Mouse (Mus musculus) cerebellum, adult 9-11 months (tissue): ENCODE results near the gene Gpr153.

ENCODE experiments used
- DNase-seq: peaks from one replicate; pipeline ENCODE4 v3.0.0; 2022

Gpr153 gene

DNA sequence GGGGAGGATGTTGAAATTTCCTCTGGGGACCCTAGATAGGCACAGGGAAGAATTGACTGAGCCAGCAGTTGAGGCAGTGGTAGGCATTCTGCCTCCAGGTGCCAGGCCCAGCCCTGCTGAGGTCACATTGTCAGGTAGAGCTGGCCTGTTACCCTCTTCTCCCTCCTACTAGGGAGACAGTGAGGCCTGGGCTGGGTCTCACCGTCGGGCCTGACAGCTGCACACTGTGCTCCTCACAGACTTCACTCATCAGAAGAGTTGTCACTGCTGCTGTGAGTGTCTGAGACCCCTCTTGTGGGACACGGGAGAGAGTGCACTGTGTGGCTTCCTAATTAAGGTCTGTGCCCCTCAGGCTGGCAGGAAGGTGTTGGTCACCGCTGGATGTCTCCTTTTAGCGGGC is 8.2 kb upstream of the Gpr153 start:
- DNase-seq = no peak

DNA sequence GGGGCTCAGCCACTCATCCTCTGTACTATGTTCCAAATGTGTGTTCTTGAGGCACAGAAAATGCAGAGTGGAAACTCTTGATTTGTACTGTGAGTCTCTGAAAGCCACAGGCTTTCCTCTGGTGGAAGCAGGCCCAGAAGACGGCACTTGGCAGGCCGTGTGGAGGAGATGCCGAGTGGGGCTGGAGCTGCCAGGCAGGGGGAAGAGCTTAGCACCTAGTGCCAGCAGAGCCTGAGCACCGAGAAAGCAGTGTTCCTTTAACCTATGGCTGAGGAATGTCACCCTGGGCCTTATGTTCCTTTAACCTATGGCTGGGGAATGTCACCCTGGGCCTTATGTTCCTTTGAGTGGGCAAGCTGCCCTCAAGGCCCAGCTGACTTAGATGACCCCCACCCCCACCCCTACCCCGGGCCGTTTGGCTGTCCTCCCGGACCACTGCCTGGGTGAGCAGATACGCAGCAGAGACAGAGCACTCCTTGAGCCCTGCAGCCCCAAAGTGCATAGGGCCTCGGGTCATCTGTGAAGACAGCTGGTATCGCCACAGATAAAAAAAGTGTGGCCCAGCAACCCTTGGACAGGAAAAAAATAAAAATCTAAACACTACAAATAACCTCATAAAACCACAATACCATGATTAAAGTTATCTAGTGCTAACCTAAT is 7.7 kb upstream of the Gpr153 start:
- DNase-seq = peak; percentile 90

DNA sequence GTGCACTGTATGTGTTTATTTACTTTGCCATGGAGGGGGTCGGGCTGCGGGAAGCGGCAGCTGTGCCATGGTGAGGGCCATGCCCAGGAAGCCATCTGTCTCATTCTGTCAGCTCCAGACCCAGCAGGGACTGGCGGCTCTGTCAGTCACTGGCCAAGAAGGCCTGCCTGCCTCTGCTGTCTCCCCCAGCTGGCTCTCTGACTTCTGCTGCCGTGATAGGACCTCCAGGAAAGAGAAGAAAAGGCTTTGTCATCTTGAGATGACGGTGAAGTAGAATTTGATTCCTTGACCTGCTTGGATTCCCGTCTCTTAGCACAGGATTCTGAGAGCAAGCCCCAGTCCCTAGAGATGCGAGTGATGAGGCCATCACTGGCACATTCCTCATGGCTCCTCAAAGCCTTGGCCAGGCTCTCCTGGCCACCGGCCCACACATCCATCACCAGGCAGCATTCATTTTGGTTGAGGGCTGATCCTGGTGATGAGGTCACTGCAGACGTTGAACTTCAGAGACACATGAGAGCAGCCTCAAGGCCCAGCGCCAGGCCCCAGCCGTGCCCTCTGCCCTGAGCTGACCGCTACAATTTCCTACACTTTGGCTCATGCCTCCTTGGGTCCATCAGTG is 6.2 kb upstream of the Gpr153 start:
- peak; percentile 91 for DNase-seq

DNA sequence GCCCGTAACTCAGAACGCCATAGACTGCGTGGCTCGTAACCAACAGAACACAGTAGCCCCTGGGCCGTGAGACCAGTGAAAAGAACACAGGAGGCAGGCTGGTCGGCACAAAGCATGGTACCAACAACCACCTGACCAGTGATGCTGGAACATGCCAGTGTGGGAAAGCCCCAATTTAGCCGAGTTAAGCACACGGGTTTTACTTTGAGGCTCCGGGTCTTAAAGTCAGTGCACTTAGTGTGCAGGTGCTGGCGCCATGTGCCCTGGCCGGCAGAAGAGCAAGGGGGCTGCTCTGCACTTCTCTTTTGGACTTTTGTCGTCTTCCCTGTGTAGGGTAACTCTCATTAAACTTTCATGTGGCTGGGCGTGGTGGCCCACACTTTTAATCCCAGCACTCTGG is 4.1 kb upstream of the Gpr153 start:
- DNase-seq = no peak

DNA sequence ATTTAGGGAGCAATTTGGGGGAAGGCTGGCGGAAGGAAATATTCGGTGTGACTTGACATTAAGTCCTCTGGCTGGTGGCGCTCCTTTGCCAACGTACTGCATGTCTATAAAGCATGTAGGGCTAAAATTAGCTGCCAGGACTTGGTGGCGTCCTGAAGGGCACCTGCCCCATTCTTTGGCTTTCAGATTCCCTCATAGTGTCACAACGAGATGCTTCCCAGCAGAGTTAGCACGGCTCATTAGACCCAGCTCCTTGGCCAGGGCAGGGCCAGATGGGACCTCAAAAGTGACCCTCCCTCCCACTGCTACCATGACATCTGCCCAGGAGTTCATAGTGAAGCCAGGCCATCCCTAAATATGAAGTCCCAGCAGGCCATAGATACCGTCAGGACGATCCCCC is 3.4 kb upstream of the Gpr153 start:
- DNase-seq = no peak

DNA sequence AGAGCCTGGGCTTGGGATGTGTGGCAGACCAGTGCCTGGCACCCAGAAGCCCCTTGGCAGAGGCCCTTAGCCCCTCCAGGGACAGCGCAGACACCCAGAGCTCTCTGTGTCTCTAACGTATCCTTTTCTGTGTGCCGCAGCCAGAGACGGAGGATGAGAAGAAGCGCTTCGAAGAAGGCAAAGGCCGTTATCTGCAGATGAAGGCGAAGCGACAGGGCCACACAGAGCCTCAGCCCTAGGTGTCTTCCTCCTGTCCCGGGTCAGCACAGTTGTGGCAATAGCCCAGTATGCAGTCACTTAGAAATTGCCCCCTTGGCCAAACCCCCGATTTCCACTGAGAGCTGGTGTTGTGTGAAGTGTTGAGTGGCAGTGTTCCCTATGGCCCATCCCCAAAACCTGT is 2.7 kb upstream of the Gpr153 start:
- DNase-seq = no peak

DNA sequence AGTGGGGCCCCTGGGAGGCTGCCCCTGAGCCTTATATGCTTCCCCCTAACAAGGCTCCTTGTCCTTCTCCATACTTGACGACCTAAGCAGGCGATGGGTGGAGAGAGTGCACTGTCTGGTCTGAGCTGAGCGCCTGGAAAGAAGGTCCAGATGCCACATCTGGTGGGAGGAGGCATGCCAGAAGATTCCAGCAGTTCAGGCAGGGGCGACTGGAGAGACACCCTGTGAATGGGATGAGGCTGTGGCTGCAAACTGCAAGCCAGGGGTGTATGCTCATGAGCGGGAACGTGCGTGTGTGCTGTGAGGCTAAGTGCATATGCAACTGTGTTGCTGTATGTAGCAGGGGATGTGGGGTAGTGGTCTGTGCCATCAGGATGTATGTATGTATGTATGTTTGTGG is 2.0 kb upstream of the Gpr153 start:
- no peak for DNase-seq

DNA sequence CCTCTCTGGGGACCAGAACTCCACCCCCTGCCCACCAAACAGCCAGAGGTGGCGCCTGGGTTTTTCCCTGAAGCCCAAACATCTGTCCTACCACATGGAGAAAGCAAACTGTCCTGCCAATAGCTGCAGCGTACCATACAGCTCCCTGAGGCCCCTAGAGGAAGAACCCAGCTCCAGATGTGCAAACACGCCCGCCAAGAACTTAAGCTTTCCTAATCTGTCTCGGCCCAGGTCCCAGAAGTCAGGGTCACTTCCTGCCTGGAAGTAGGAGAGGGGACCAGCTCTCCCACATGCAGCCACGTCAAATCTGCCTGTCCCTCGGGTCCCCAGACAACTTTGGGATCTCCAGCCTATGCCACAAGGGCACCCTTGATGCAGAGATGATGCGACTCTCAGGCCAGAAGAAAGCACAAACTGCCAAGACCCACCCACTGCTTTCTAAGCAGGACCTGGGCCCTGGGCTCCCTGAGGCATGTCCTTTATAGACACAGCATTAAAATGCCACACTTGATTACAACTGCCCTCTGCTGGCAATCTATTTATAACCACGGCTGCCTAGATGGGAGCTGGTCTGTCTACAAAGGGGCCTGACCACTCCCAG is 1.5 kb upstream of the Gpr153 start:
- no peak for DNase-seq

DNA sequence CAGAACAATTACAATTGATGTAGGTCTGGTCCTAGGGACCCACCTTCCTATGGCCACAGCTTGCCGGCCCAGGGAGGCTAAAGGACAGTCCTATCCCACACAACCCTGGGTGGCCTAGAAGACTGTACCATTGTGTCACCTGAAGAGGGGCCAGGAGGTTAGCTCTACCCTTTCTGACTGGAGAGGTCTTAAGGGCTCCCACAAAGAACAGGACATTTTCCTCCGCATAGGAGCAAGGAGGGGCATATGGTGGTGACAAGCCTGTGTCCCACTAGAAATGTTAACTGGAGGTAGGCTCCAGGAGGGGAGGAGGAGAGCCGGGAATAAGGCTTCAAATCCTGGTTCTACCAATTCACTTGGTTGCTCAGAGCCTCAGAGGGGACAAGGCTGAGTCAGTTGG is 841 bp upstream of the Gpr153 start:
- DNase-seq = no peak

DNA sequence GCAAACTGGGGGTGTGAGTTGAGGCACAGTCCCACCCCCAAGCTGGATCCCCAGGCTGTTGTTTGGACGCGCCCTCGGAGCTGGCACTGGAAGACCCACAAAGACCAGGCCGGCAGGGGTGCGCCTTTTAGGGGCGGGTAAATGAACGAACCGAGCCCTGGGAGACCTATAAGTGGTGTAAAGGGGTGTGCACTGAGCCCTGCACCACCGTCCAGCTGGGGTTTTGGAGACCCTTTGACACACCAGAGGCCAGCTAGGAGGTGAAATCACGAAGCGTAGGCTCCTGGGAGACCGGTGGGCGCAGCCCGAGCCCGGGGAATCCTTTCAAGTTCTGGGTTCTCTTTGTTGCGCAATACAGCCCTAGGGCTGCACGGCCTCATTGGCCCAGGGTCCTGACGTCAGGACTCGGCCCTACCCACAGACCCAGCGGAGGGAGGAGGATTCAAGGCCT is 674 bp downstream of the Gpr153 start:
- DNase-seq = no peak

DNA sequence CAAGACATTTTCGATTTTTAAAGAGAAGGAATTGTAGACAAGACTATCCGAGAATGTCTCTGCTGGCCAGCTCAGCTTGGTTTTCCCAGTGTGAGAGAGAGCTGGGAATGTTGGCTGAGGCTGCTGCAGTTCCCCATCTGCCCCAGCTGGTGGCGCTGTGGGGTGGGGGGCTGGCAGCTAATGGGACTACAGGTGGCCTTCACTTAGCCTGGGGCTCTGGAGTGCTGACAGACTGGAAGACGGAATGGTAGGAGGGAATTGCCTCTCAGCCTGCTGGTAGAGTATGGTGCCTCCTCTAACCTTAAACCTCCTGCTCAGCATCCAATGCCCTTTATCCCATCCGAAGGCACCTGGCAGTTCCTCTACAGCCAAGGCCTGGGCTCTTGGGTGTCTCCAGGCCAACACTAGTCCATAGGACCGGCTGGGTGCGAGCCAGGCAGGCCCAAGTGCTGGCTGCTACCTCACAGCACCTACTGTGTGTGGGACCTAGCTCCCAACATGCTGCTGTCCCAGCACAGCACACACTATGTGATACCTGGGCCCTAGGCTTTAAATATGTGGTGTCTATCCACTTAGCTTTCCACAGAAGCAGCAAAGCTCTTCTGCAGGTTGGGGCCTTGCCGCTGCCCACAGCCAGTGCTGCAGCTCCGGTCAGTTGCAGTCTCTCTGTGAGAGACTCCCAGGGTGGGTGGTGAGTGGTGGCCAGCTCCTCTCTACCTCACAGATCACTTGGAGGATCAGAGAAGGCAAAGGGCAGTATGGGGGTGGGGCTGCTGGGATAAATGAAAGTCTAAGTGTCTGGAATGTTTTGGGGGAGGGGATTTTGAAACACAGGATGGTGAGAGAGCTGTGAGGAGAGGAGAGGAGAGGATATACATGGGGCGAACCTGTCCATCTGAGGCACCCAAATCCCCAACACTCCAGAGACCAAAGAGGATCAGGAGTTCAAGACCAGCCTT is 2.6 kb downstream of the Gpr153 start:
- peak; percentile 79 for DNase-seq

DNA sequence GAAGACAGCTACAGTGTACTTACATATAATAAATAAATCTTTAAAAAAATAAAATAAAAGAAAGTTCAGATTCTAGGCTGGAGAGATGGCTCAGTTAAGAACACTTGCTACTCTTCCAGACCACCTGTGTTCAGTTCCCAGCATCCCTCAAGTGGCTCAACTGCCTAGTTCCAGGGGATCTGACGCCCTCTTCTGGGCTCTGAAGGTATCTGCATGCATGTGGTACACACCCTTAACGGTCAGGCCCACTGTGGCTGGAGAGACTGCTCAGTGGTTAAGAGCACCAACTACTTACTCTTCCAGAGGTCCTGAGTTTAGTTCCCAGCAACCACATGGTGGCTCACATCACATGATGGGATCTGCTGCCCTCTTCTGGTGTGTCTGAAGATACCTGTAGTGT is 3.9 kb downstream of the Gpr153 start:
- DNase-seq = no peak

DNA sequence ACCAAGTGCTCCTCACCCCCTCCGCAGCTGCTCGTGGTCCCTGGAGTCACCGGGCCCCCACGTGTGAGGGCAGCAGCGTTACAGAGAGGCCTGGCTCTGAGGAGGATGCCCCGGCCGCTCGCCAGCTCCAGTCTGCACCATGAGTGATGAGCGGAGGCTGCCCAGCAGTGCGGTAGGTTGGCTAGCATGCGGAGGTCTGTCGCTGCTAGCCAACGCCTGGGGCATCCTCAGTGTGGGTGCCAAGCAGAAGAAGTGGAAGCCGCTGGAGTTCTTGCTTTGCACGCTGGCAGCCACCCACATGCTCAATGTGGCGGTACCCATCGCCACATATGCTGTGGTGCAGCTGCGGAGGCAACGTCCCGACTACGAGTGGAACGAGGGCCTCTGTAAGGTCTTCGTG is 5.0 kb downstream of the Gpr153 start:
- no peak for DNase-seq

DNA sequence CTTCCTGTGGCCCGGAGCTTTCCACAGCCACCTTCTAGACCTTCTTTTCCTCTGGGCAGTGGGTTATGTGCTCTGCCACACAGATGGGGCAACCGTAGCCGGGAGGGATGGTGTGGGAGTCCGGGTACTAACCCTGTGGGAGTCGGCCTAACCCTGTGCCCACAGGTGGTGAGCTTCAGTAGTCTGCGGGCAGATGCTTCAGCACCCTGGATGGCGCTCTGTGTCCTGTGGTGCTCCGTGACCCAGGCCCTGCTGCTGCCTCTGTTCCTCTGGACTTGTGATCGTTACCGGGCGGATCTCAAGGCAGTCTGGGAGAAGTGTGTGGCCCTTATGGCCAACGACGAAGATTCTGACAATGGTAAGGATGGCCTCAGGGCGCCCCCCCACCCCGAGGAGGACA is 7.6 kb downstream of the Gpr153 start:
- DNase-seq = peak; percentile 47

DNA sequence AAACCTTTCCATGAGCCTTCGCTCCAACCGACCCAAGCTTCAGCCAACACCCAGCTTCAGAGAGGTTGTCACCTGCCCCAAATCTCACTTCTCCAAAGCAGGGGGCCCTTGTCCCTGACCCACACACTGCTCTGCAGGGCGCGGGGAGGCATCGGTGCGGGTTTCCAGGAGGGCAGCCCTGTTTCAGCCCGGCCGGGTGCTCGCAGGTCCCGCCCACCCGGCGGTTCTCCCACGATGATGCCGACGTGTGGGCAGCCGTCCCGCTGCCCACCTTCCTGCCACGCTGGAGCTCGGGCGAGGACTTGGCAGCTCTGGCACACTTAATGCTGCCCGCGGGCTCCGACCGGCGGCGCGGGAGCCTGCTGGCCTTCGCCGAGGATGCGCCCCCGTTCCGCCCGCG is 8.7 kb downstream of the Gpr153 start:
- peak; percentile 62 for DNase-seq

DNA sequence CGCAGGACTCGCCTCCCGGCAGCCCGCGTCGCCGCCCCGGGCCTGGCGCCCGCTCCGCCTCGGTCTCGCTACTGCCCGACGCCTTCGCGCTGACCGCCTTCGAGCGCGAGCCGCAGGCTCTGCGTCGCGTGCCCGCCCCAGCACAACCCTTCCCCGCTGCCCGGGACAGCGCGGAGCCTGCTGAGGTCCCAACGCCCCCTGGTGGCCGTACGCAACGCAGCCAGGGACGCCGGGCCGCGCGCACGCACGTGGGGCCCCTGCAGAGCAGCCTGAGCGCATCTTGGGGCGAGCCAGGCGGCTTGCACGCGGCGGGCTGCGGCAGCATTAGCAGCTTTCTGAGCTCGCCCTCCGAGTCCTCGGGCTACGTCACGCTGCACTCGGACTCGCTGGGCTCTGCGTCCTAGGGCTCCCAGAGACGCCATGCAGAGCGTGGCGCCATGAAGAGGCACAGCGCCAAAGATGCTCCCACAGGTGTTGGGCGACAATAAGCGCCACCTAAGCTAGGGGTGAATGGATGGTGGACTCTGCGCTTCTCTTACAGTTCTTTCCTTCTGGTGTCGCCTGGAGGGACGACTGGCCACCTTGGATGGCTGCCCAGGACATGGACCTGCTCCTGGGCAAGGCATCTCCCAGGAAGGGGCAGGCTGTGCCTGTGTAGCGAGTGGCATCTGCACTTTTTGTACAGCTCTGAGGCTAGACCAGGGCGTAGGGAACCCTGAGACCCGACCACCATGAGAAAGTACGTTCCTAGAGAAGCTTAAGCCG is 9.3 kb downstream of the Gpr153 start:
- peak; percentile 87 for DNase-seq

DNA sequence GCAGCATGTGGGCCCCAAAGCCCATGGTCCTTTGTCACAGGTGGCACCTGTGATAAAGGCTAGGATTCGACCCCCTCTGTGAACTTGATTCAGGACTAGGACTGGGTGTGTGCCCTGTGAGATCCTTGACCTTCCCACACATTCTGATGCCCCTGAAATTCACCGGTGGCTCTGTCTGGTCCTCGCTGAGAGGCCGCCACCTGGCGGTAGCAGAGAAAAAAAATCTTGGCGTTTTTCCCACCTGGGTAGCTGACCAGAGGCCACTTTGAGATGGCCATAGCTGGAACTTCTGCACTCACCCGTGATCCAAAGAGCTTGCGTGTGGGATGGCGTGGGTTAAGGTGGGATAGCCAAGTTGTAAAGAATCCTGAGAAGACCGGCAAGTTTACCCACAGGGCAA is 11.5 kb downstream of the Gpr153 start:
- DNase-seq = peak; percentile 86

DNA sequence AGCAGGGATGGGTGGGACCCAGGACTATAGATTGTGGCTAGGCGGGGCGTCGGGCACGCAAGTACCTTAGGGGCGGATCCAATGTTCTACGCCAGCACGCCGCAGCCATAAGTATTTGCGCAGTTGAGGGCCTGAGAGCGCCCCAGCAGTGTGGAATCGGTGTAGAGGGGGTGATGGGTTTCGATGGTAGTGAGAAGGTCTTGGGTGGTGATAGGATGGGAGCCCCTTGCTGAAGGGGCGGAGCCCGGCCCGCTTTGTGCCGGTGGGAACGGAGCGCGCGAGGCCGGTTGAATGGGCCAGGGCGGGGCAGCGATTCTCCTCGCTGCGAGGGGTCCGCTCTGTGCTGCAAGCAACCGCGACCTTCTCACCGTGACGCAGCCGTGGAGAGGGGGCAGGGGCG is 12.2 kb downstream of the Gpr153 start:
- peak; percentile 68 for DNase-seq

DNA sequence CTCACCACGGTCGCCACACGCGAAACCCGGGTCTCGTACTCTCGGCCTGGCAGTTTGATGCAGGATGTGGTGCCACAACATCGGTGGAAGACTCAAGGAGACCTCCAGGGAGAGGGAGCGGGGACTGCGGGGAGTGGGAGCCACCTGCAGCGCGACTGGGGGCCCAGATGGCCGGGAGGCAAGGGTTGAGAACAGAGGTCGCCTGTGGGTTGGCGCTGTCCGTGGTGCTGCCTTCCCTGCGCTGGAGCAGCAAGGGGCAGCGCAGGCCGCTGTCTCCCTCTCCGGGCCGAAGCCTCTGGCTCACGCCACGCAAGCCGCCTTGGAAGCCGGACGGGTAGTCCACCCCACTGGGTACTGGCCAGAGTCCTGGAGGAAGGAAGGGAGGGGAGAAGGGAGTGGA is 12.9 kb downstream of the Gpr153 start:
- DNase-seq = peak; percentile 54

DNA sequence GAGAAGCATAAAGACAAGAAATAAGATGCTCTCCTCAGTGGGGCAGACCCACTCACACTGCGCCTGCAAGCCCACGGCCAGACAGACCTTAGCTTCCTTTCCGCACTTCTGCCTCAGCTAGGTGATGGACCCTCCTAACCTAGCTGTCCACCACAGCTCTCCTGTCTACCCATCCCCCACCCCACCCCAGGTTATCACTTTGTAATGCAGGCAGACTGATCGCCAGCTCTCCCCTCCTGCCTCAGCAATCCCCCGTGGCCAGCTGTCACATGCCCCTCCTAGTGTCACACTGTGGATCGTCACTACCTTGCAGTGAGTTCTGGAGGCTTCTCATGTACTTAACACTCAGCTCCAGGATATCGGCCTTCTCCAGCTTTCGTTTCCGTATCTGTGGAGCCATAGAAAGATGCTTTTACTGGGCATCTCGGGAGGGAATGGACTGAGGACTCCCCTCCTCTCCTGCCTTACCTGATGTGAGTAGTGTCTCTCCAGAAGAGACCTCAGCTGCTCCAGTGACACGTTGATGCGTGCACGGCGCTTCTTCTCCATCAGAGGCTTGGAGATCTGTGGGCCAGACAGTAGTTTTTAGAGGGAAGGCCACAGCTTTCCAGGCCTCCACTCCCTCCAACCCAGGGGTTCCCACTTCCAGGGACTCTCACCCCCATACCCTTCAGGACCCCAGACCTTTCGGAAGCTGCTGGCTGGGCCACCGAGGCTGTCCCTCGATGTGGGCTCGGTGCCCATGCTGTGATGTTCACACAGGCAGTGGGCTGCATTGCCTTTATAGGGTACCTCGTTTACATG is 13.5 kb downstream of the Gpr153 start:
- DNase-seq = peak; percentile 42

DNA sequence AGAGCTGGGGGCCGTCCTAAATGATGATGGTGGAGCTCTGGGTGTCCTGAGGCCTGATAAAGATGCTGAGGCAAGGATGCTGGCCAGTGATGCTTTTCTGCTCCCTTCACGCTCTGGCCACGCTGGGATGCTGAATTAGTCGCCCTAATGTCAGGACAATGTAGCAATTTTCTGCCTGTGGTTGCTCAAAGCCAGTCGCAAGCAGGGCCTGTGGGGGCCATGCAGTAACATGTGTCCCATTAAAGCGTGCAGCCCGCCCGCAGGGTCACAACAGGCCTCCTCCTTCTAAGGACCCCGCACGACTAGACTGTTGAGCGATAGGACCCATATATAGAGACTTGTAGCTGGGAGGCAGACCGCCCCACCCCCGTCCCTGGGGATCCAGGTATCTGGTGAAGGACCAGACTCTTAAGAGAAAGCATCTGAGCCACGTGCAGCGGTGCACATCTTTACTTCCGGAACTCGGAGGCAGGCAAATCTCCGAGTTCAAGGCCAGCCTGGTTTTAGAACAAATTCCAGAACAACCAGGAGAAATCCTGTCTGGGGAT is 14.4 kb downstream of the Gpr153 start:
- peak; percentile 30 for DNase-seq
